Mouse (Mus musculus) forebrain, embryonic 16.5 days (tissue): ENCODE data around the gene Lamc3. TPM values are rescaled to one million over a fixed set of nuclear protein-coding genes. Genes with fewer than 3 reads are reported as not detected.

ENCODE experiments used
- ATAC-seq: fragments of 200-750 bp; cut with Nextera tagmentation; 2 replicates; pipeline ENCODE4 v1.8.0; 2017; ENCODE audit warnings: mild to moderate bottlenecking, moderate library complexity
- H3K27ac ChIP-seq: fragments of 300-500 bp; sonication (generic); 2 replicates; pipeline ENCODE4 v1.5.1; 2014; ENCODE audit warnings: low read length, control low read depth
- H3K27me3 ChIP-seq: fragments of 300-500 bp; sonication (generic); replicated peaks from 2 replicates; pipeline ENCODE4 v1.6.1; 2014; ENCODE audit warnings: low read length; ENCODE audit not compliant: control insufficient read depth, insufficient read depth
- H3K36me3 ChIP-seq: fragments of 300-500 bp; sonication (generic); 2 replicates; pipeline ENCODE4 v1.6.1; 2014; ENCODE audit not compliant: control insufficient read depth, insufficient read depth
- H3K4me1 ChIP-seq: fragments of 300-500 bp; sonication (generic); replicated peaks from 2 replicates; pipeline ENCODE4 v1.6.1; 2014; ENCODE audit warnings: low read length; ENCODE audit not compliant: control insufficient read depth, insufficient read depth
- H3K4me2 ChIP-seq: fragments of 300-500 bp; sonication (generic); 2 replicates; pipeline ENCODE4 v1.6.1; 2014; ENCODE audit warnings: mild to moderate bottlenecking, low read length, control low read depth
- H3K4me3 ChIP-seq: fragments of 300-500 bp; sonication (generic); replicated peaks from 2 replicates; pipeline ENCODE4 v1.5.1; 2014; ENCODE audit warnings: mild to moderate bottlenecking, low read length, control low read depth
- H3K9ac ChIP-seq: fragments of 300-500 bp; sonication (generic); replicated peaks from 2 replicates; pipeline ENCODE4 v1.6.1; 2014; ENCODE audit warnings: low read depth, low read length, control low read depth
- H3K9me3 ChIP-seq: fragments of 300-500 bp; sonication (generic); 2 replicates; pipeline ENCODE4 v1.6.1; 2016; ENCODE audit warnings: low read length; ENCODE audit not compliant: control insufficient read depth
- WGBS: fragments of 180-500 bp; shearing (Covaris S2); extraction: QIAGEN DNeasy Blood & Tissue Kit; methylation state at CpG from one replicate; pipeline ENCODE4 v1.1.7; 2014; 5-methylcytosine and 5-hydroxymethylcytosine counted together
- polyA plus RNA-seq: library from polyadenylated mRNA; unstranded; fragments of >200 nt; fragmentation: Nextera tagmentation; extraction: Ambion mirVana; gene quantifications from 2 replicates; pipeline ENCODE4 v1.2.1, GENCODE M21; 2015

Lamc3 gene
- polyA plus RNA-seq, 1 experiment from 2014 or later = 3.4 TPM

GRCm38 (mm10) chr2:31935054-31935453 lies 48.0 kb downstream of the Lamc3 start:
- Histone ChIP-seq H3K4me1 (no peaks in the 10 kb centered on the region), H3K27ac (no peak overlapping the region), H3K4me2 (no peak overlapping the region), H3K9ac (no peak overlapping the region), H3K9me3 (no peaks in the 10 kb centered on the region), H3K4me3 (no peak overlapping the region), H3K27me3 (no peaks in the 10 kb centered on the region), H3K36me3 (no peaks in the 10 kb centered on the region)
- WGBS = 42% methylated on average over 4 of the region's 4 CpGs
- ATAC-seq = no peak

GRCm38 (mm10) chr2:31938298-31938697 lies 51.2 kb downstream of the Lamc3 start:
- H3K9ac ChIP-seq = no peak overlapping the region
- no peaks in the 10 kb centered on the region for H3K27me3 ChIP-seq
- H3K36me3 ChIP-seq = no peaks in the 10 kb centered on the region
- no peak overlapping the region for H3K27ac ChIP-seq
- H3K9me3 ChIP-seq = no peaks in the 10 kb centered on the region
- H3K4me2 ChIP-seq = no peak overlapping the region
- no peak for ATAC-seq
- no peaks in the 10 kb centered on the region for H3K4me1 ChIP-seq
- H3K4me3 ChIP-seq = no peak overlapping the region
- WGBS = 92% methylated on average over 1 of the region's 1 CpGs

GRCm38 (mm10) chr2:31943011-31943410 lies 55.9 kb downstream of the Lamc3 start:
- Histone ChIP-seq H3K9ac (no peak overlapping the region), H3K27me3 (no peaks in the 10 kb centered on the region), H3K27ac (no peak overlapping the region), H3K4me2 (no peak overlapping the region), H3K36me3 (no peaks in the 10 kb centered on the region), H3K9me3 (no peaks in the 10 kb centered on the region), H3K4me3 (no peak overlapping the region), H3K4me1 (no peaks in the 10 kb centered on the region)
- WGBS = 86% methylated on average over 4 of the region's 4 CpGs
- ATAC-seq = no peak

GRCm38 (mm10) chr2:31945580-31945979 lies 58.5 kb downstream of the Lamc3 start:
- H3K27ac ChIP-seq = no peak overlapping the region
- H3K4me1 ChIP-seq = peaks cover 8% of the 10 kb centered on the region
- H3K9me3 ChIP-seq = no peaks in the 10 kb centered on the region
- WGBS = 77% methylated on average over 2 of the region's 2 CpGs
- H3K9ac ChIP-seq = no peak overlapping the region
- no peak overlapping the region for H3K4me3 ChIP-seq
- H3K27me3 ChIP-seq = no peaks in the 10 kb centered on the region
- H3K4me2 ChIP-seq = no peak overlapping the region
- no peak for ATAC-seq
- no peaks in the 10 kb centered on the region for H3K36me3 ChIP-seq

- H3K27ac ChIP-seq = no peak overlapping the region
- no peak for ATAC-seq
- no peaks in the 10 kb centered on the region for H3K36me3 ChIP-seq
- WGBS = 81% methylated on average over 6 of the region's 6 CpGs
- no peaks in the 10 kb centered on the region for H3K9me3 ChIP-seq
- peaks cover 29% of the 10 kb centered on the region for H3K4me1 ChIP-seq
- H3K9ac ChIP-seq = no peak overlapping the region
- H3K27me3 ChIP-seq = no peaks in the 10 kb centered on the region
- H3K4me3 ChIP-seq = no peak overlapping the region
- H3K4me2 ChIP-seq = no peak overlapping the region
Observed at GRCm38 (mm10) chr2:31948392-31948791, 61.3 kb downstream of the Lamc3 start.

- 78% methylated on average over 6 of the region's 6 CpGs for WGBS
- ATAC-seq = no peak
- Histone ChIP-seq H3K36me3 (no peaks in the 10 kb centered on the region), H3K4me1 (peaks cover 29% of the 10 kb centered on the region), H3K4me3 (no peak overlapping the region), H3K9ac (no peak overlapping the region), H3K27me3 (no peaks in the 10 kb centered on the region), H3K27ac (no peak overlapping the region), H3K4me2 (no peak overlapping the region), H3K9me3 (no peaks in the 10 kb centered on the region)
Observed at GRCm38 (mm10) chr2:31948801-31949200, 61.7 kb downstream of the Lamc3 start.

- WGBS = under 1% methylated on average over 66 of the region's 66 CpGs
- H3K4me3 ChIP-seq = peak within 1 kb of the TSS; percentile 88
- peak; percentile 61 for ATAC-seq
- H3K27me3 ChIP-seq = no peaks in the 10 kb centered on the region
- H3K9ac ChIP-seq = peak within 1 kb of the TSS; percentile 80
- peak within 1 kb of the TSS; percentile 97 for H3K4me2 ChIP-seq
- no peaks in the 10 kb centered on the region for H3K36me3 ChIP-seq
- no peak within 1 kb of the TSS; the same call in none of the 2 replicates for H3K27ac ChIP-seq
- peaks cover 29% of the 10 kb centered on the region for H3K4me1 ChIP-seq
- H3K9me3 ChIP-seq = no peaks in the 10 kb centered on the region
Observed at GRCm38 (mm10) chr2:31950058-31950871, 63.2 kb downstream of the Lamc3 start, which contains the start of gene Aif1l. Gene Aif1l (plus strand): TSS chr2:31950139.

- no peak for ATAC-seq
- Histone ChIP-seq H3K4me1 (peaks cover 29% of the 10 kb centered on the region), H3K4me2 (peak overlapping the region; percentile 97), H3K9ac (peak overlapping the region; percentile 80), H3K4me3 (peak overlapping the region; percentile 88), H3K9me3 (no peaks in the 10 kb centered on the region), H3K27ac (no peak overlapping the region; the same call in 1 of the 2 replicates), H3K27me3 (no peaks in the 10 kb centered on the region), H3K36me3 (no peaks in the 10 kb centered on the region)
- WGBS = 8% methylated on average over 9 of the region's 9 CpGs
Observed at GRCm38 (mm10) chr2:31950966-31951365, 63.9 kb downstream of the Lamc3 start.

- no peak for ATAC-seq
- WGBS = 64% methylated on average over 10 of the region's 10 CpGs
- Histone ChIP-seq H3K27ac (no peak overlapping the region), H3K9me3 (no peaks in the 10 kb centered on the region), H3K4me3 (no peak overlapping the region), H3K4me1 (peaks cover 29% of the 10 kb centered on the region), H3K27me3 (no peaks in the 10 kb centered on the region), H3K36me3 (no peaks in the 10 kb centered on the region), H3K9ac (no peak overlapping the region), H3K4me2 (no peak overlapping the region)
Observed at GRCm38 (mm10) chr2:31952236-31952635, 65.1 kb downstream of the Lamc3 start.
